Mouse (Mus musculus) hindbrain, embryonic 16.5 days (tissue): Measurements from ENCODE around the gene Olfr177. TPM values are rescaled to one million over a fixed set of nuclear protein-coding genes. Genes with fewer than 3 reads are reported as not detected.

Source experiments
- ATAC-seq: fragments of 200-750 bp; cut with Nextera tagmentation; 2 replicates; pipeline ENCODE4 v1.8.0; 2017; ENCODE audit warnings: moderate TSS enrichment, moderate library complexity
- H3K27ac ChIP-seq: fragments of 300-500 bp; sonication (generic); 2 replicates; pipeline ENCODE4 v1.5.1; 2014; ENCODE audit warnings: low read depth, mild to moderate bottlenecking, control low read depth, low read length, moderate library complexity
- H3K27me3 ChIP-seq: fragments of 300-500 bp; sonication (generic); replicated peaks from 2 replicates; pipeline ENCODE4 v1.6.1; 2014; ENCODE audit warnings: low read length; ENCODE audit not compliant: control insufficient read depth, insufficient read depth
- H3K36me3 ChIP-seq: fragments of 300-500 bp; sonication (generic); 2 replicates; pipeline ENCODE4 v1.6.1; 2014; ENCODE audit warnings: mild to moderate bottlenecking, low read length, moderate library complexity, mixed read lengths; ENCODE audit not compliant: control insufficient read depth, insufficient read depth
- H3K4me1 ChIP-seq: fragments of 300-500 bp; sonication (generic); 2 replicates; pipeline ENCODE4 v1.6.1; 2014; ENCODE audit warnings: low read depth, low read length; ENCODE audit not compliant: control insufficient read depth, insufficient read depth
- H3K4me2 ChIP-seq: fragments of 300-500 bp; sonication (generic); 2 replicates; pipeline ENCODE4 v1.6.1; 2014; ENCODE audit warnings: mild to moderate bottlenecking, low read length, control low read depth, moderate library complexity
- H3K4me3 ChIP-seq: fragments of 300-500 bp; sonication (generic); 2 replicates; pipeline ENCODE4 v1.5.1; 2014; ENCODE audit warnings: mild to moderate bottlenecking, low read length, control low read depth, moderate library complexity
- H3K9ac ChIP-seq: fragments of 300-500 bp; sonication (generic); 2 replicates; pipeline ENCODE4 v1.6.1; 2014; ENCODE audit warnings: low read depth, mild to moderate bottlenecking, control low read depth, low read length, moderate library complexity
- H3K9me3 ChIP-seq: fragments of 300-500 bp; sonication (generic); 2 replicates; pipeline ENCODE4 v1.6.1; 2014; ENCODE audit warnings: mild to moderate bottlenecking, low read length, moderate library complexity; ENCODE audit not compliant: control insufficient read depth
- whole genome bisulfite sequencing: fragments of 180-500 bp; shearing (Covaris S2); extraction: QIAGEN DNeasy Blood & Tissue Kit; methylation state at CpG from one replicate; pipeline ENCODE4 v1.1.7; 2014; 5-methylcytosine and 5-hydroxymethylcytosine counted together
- polyA plus RNA-seq: library from polyadenylated mRNA; unstranded; fragments of >200 nt; fragmentation: Nextera tagmentation; extraction: Ambion mirVana; gene quantifications from 2 replicates; pipeline ENCODE4 v1.2.1, GENCODE M21; 2015

Olfr177 gene
- polyA plus RNA-seq: not detected in 2 replicates

- H3K4me3 ChIP-seq: no peak within 1 kb of the TSS
- no peaks in the 10 kb centered on the region for H3K36me3 ChIP-seq
- H3K9ac ChIP-seq: no peak within 1 kb of the TSS
- no peak for ATAC-seq
- no peaks in the 10 kb centered on the region for H3K4me1 ChIP-seq
- no peaks in the 10 kb centered on the region for H3K9me3 ChIP-seq
- no peak within 1 kb of the TSS for H3K27ac ChIP-seq
- 66% methylated on average over 1 of the region's 1 CpGs for WGBS
- H3K4me2 ChIP-seq: no peak within 1 kb of the TSS
- no peaks in the 10 kb centered on the region for H3K27me3 ChIP-seq
Observed at GRCm38 (mm10) chr16:58874668-58875067, at the start of gene Olfr177. Gene Olfr177 (minus strand): TSS chr16:58874768.

- Histone ChIP-seq H3K36me3 (no peaks in the 10 kb centered on the region), H3K9me3 (no peaks in the 10 kb centered on the region), H3K4me2 (no peak within 1 kb of the TSS), H3K9ac (no peak within 1 kb of the TSS), H3K27me3 (no peaks in the 10 kb centered on the region), H3K4me3 (no peak within 1 kb of the TSS), H3K4me1 (no peaks in the 10 kb centered on the region), H3K27ac (no peak within 1 kb of the TSS)
- WGBS: 89% methylated on average over 3 of the region's 3 CpGs
- ATAC-seq: no peak
Observed at GRCm38 (mm10) chr16:58891963-58892362, 17.4 kb upstream of the Olfr177 start, which contains the start of gene Olfr178. Gene Olfr178 (minus strand): TSS chr16:58892063.

- no peak for ATAC-seq
- 96% methylated on average over 2 of the region's 2 CpGs for WGBS
- Histone ChIP-seq H3K4me1 (no peaks in the 10 kb centered on the region), H3K9me3 (no peaks in the 10 kb centered on the region), H3K9ac (no peak overlapping the region), H3K4me3 (no peak overlapping the region), H3K36me3 (no peaks in the 10 kb centered on the region), H3K4me2 (no peak overlapping the region), H3K27ac (no peak overlapping the region), H3K27me3 (no peaks in the 10 kb centered on the region)
Observed at GRCm38 (mm10) chr16:58884416-58884815, 9.8 kb upstream of the Olfr177 start.

GRCm38 (mm10) chr16:58861479-58861878 lies 13.1 kb downstream of the Olfr177 start:
- H3K27me3 ChIP-seq: no peaks in the 10 kb centered on the region
- H3K27ac ChIP-seq: no peak overlapping the region
- H3K4me2 ChIP-seq: no peak overlapping the region
- no peaks in the 10 kb centered on the region for H3K36me3 ChIP-seq
- no peaks in the 10 kb centered on the region for H3K4me1 ChIP-seq
- ATAC-seq: no peak
- no peak overlapping the region for H3K9ac ChIP-seq
- H3K4me3 ChIP-seq: no peak overlapping the region
- WGBS: 82% methylated on average over 1 of the region's 1 CpGs
- no peaks in the 10 kb centered on the region for H3K9me3 ChIP-seq

GRCm38 (mm10) chr16:58860032-58860737 lies 14.4 kb downstream of the Olfr177 start:
- 95% methylated on average over 2 of the region's 2 CpGs for WGBS
- ATAC-seq: no peak
- no peaks in the 10 kb centered on the region for H3K36me3 ChIP-seq
- no peak overlapping the region for H3K9ac ChIP-seq
- H3K4me2 ChIP-seq: no peak overlapping the region
- no peaks in the 10 kb centered on the region for H3K4me1 ChIP-seq
- H3K4me3 ChIP-seq: no peak overlapping the region
- no peaks in the 10 kb centered on the region for H3K9me3 ChIP-seq
- no peak overlapping the region for H3K27ac ChIP-seq
- no peaks in the 10 kb centered on the region for H3K27me3 ChIP-seq

- H3K36me3 ChIP-seq: no peaks in the 10 kb centered on the region
- H3K4me2 ChIP-seq: no peak within 1 kb of the TSS
- no peak within 1 kb of the TSS for H3K27ac ChIP-seq
- H3K9ac ChIP-seq: no peak within 1 kb of the TSS
- H3K4me1 ChIP-seq: no peaks in the 10 kb centered on the region
- H3K9me3 ChIP-seq: no peaks in the 10 kb centered on the region
- H3K27me3 ChIP-seq: no peaks in the 10 kb centered on the region
- WGBS: 92% methylated on average over 1 of the region's 1 CpGs
- no peak within 1 kb of the TSS for H3K4me3 ChIP-seq
- ATAC-seq: no peak
Observed at GRCm38 (mm10) chr16:58826732-58827319, 47.7 kb downstream of the Olfr177 start, which contains the start of gene Olfr175-ps1. Gene Olfr175-ps1 (minus strand): TSS chr16:58826782.

Other genes starting within 250 kb of the Olfr177 start
- not detected in 2 replicates for gene E330017A01Rik, start 236.0 kb downstream of the Olfr177 start, polyA plus RNA-seq
- 14.5 and 16.3 TPM in 2 replicates for gene Cpox, start 204.5 kb downstream of the Olfr177 start, polyA plus RNA-seq
- gene Gpr15, start 155.7 kb downstream of the Olfr177 start, polyA plus RNA-seq: 0.12 TPM in 1 of 2 replicates, not detected in the other
- 157 and 169 TPM in 2 replicates for gene Cldnd1, start 146.9 kb downstream of the Olfr177 start, polyA plus RNA-seq
- gene Olfr172, start 111.6 kb downstream of the Olfr177 start, polyA plus RNA-seq: not detected in 2 replicates
- not detected in 2 replicates for gene Olfr173, start 74.5 kb downstream of the Olfr177 start, polyA plus RNA-seq
- not detected in 2 replicates for gene Olfr175-ps1, start 48.0 kb downstream of the Olfr177 start, polyA plus RNA-seq
- gene Olfr178, start 17.3 kb upstream of the Olfr177 start, polyA plus RNA-seq: not detected in 2 replicates
- not detected in 2 replicates for gene Olfr181, start 54.0 kb upstream of the Olfr177 start, polyA plus RNA-seq
- not detected in 2 replicates for gene Olfr180, start 54.6 kb upstream of the Olfr177 start, polyA plus RNA-seq
- not detected in 2 replicates for gene Olfr183, start 120.6 kb upstream of the Olfr177 start, polyA plus RNA-seq
- not detected in 2 replicates for gene Olfr186, start 155.5 kb upstream of the Olfr177 start, polyA plus RNA-seq
- not detected in 2 replicates for gene Olfr187, start 165.0 kb upstream of the Olfr177 start, polyA plus RNA-seq
- gene Olfr190, start 203.2 kb upstream of the Olfr177 start, polyA plus RNA-seq: not detected in 2 replicates
- gene Olfr191, start 215.1 kb upstream of the Olfr177 start, polyA plus RNA-seq: not detected in 2 replicates
- not detected in 2 replicates for gene Olfr193, start 237.1 kb upstream of the Olfr177 start, polyA plus RNA-seq
- gene Olfr194, start 246.3 kb upstream of the Olfr177 start, polyA plus RNA-seq: not detected in 2 replicates